Mouse (Mus musculus) gastrocnemius, postnatal 25 days (tissue): ENCODE measurements around the gene 2810408A11Rik. TPM values are rescaled to one million over a fixed set of nuclear protein-coding genes. Genes with fewer than 3 reads are reported as not detected.
"Not testable (repeated sequence)": the region's sequence is repeated elsewhere in the genome, so short reads cannot be mapped to it uniquely, and the experiment has no call there.

Experiments used
- DNase-seq: peaks from one replicate; pipeline ENCODE4 v3.0.0; 2022
- total RNA-seq, 2 experiments: library from RNA; stranded (reverse); gene quantifications; 1 replicate in 1 of 2; 2 replicates in 1 of 2; pipeline ENCODE4 v1.2.3; 2021

2810408A11Rik gene
- total RNA-seq, 2 experiments from 2014 or later: not detected

- peak; percentile 95 for DNase-seq
Measured at GRCm38 (mm10) chr11:69880853-69881603, 19.8 kb downstream of the 2810408A11Rik start, which contains the start of gene Kctd11. Gene Kctd11, minus strand, starts transcription at chr11:69881406.

- no peak for DNase-seq
Measured at GRCm38 (mm10) chr11:69880506-69880852, 20.3 kb downstream of the 2810408A11Rik start.

- no peak for DNase-seq
Measured at GRCm38 (mm10) chr11:69879711-69880110, 21.1 kb downstream of the 2810408A11Rik start.

GRCm38 (mm10) chr11:69878952-69879351 lies 21.8 kb downstream of the 2810408A11Rik start:
- DNase-seq: no peak

- DNase-seq: no peak
Measured at GRCm38 (mm10) chr11:69878399-69878798, 22.4 kb downstream of the 2810408A11Rik start.

- no peak for DNase-seq
Measured at GRCm38 (mm10) chr11:69877878-69878277, 22.9 kb downstream of the 2810408A11Rik start, which contains the start of gene Tmem95. Gene Tmem95, minus strand, starts transcription at chr11:69878018.

- peak; percentile 78 for DNase-seq
Measured at GRCm38 (mm10) chr11:69876867-69877266, 23.9 kb downstream of the 2810408A11Rik start.

- no peak for DNase-seq
Measured at GRCm38 (mm10) chr11:69876186-69876585, 24.6 kb downstream of the 2810408A11Rik start.

- DNase-seq: no peak
Measured at GRCm38 (mm10) chr11:69872451-69872850, 28.3 kb downstream of the 2810408A11Rik start.

GRCm38 (mm10) chr11:69871822-69872221 lies 29.0 kb downstream of the 2810408A11Rik start:
- DNase-seq: no peak

GRCm38 (mm10) chr11:69870289-69871069 lies 30.3 kb downstream of the 2810408A11Rik start:
- no peak for DNase-seq

- no peak for DNase-seq
Measured at GRCm38 (mm10) chr11:69867335-69867734, 33.5 kb downstream of the 2810408A11Rik start.

GRCm38 (mm10) chr11:69865561-69865960 lies 35.2 kb downstream of the 2810408A11Rik start:
- DNase-seq: no peak

GRCm38 (mm10) chr11:69864138-69864860 lies 36.5 kb downstream of the 2810408A11Rik start:
- DNase-seq: no peak

- not testable (repeated sequence) for DNase-seq
Measured at GRCm38 (mm10) chr11:69863729-69864128, 37.1 kb downstream of the 2810408A11Rik start.

- no peak for DNase-seq
Measured at GRCm38 (mm10) chr11:69858113-69858998, 42.4 kb downstream of the 2810408A11Rik start, which contains the start of gene Tnk1. Gene Tnk1, minus strand, starts transcription at chr11:69858730.

GRCm38 (mm10) chr11:69855347-69855746 lies 45.4 kb downstream of the 2810408A11Rik start:
- DNase-seq: no peak

GRCm38 (mm10) chr11:69854680-69855079 lies 46.1 kb downstream of the 2810408A11Rik start:
- DNase-seq: no peak

GRCm38 (mm10) chr11:69853994-69854393 lies 46.8 kb downstream of the 2810408A11Rik start:
- no peak for DNase-seq

GRCm38 (mm10) chr11:69850754-69851153 lies 50.0 kb downstream of the 2810408A11Rik start:
- DNase-seq: no peak

- no peak for DNase-seq
Measured at GRCm38 (mm10) chr11:69849884-69850283, 50.9 kb downstream of the 2810408A11Rik start.
